Mouse (Mus musculus) liver, embryonic 16.5 days (tissue): ENCODE measurements at regions not wholly inside any gene's neighbourhood (a gene's known extent, or its start where the extent isn't known, plus 50 kb on each side); places are given as distances from the start of the nearest gene placed in this dataset.

ENCODE experiments used
- ATAC-seq: fragments of 200-750 bp; cut with Nextera tagmentation; 2 replicates; pipeline ENCODE4 v1.8.0; 2017; ENCODE audit warnings: low read depth, mild to moderate bottlenecking, moderate number of reproducible peaks, moderate library complexity
- H3K27ac ChIP-seq: fragments of 300-500 bp; sonication (generic); 2 replicates; pipeline ENCODE4 v1.5.1; 2014; ENCODE audit warnings: mild to moderate bottlenecking, low read length
- H3K27me3 ChIP-seq: fragments of 300-500 bp; sonication (generic); 2 replicates; pipeline ENCODE4 v1.6.1; 2014; ENCODE audit warnings: low read depth, low read length, mixed read lengths; ENCODE audit not compliant: control insufficient read depth, insufficient read depth
- H3K36me3 ChIP-seq: fragments of 300-500 bp; sonication (generic); 2 replicates; pipeline ENCODE4 v1.6.1; 2014; ENCODE audit warnings: mild to moderate bottlenecking; ENCODE audit not compliant: control insufficient read depth, insufficient read depth
- H3K4me1 ChIP-seq: fragments of 300-500 bp; sonication (generic); 2 replicates; pipeline ENCODE4 v1.6.1; 2014; ENCODE audit warnings: low read depth, low read length, mixed read lengths; ENCODE audit not compliant: control insufficient read depth
- H3K4me2 ChIP-seq: fragments of 300-500 bp; sonication (generic); 2 replicates; pipeline ENCODE4 v1.6.1; 2014; ENCODE audit warnings: low read depth, low read length, mixed read lengths
- H3K4me3 ChIP-seq: fragments of 300-500 bp; sonication (generic); 2 replicates; pipeline ENCODE4 v1.5.1; 2014; ENCODE audit warnings: low read depth, mild to moderate bottlenecking, low read length
- H3K9ac ChIP-seq: fragments of 300-500 bp; sonication (generic); 2 replicates; pipeline ENCODE4 v1.6.1; 2014; ENCODE audit warnings: low read depth, low read length
- H3K9me3 ChIP-seq: fragments of 300-500 bp; sonication (generic); replicated peaks from 2 replicates; pipeline ENCODE4 v1.6.1; 2016; ENCODE audit warnings: low read length; ENCODE audit not compliant: control insufficient read depth
- WGBS: fragments of 180-500 bp; shearing (Covaris S2); extraction: QIAGEN DNeasy Blood & Tissue Kit; methylation state at CpG from one replicate; pipeline ENCODE4 v1.1.7; 2014; ENCODE audit not compliant: insufficient replicate concordance; 5-methylcytosine and 5-hydroxymethylcytosine counted together

GRCm38 (mm10) chr9:87326374-87327295, 71.3 kb upstream of the Cep162 start:
- no peak overlapping the region for H3K4me2 ChIP-seq
- no peaks in the 10 kb centered on the region for H3K9me3 ChIP-seq
- no peak for ATAC-seq
- H3K4me3 ChIP-seq = no peak overlapping the region
- H3K36me3 ChIP-seq = no peaks in the 10 kb centered on the region
- WGBS = 44% methylated on average over 6 of the region's 6 CpGs
- H3K9ac ChIP-seq = no peak overlapping the region
- no peaks in the 10 kb centered on the region for H3K4me1 ChIP-seq
- no peaks in the 10 kb centered on the region for H3K27me3 ChIP-seq
- no peak overlapping the region for H3K27ac ChIP-seq

- no peak overlapping the region for H3K4me3 ChIP-seq
- no peak overlapping the region for H3K27ac ChIP-seq
- no peaks in the 10 kb centered on the region for H3K27me3 ChIP-seq
- ATAC-seq = no peak
- no peaks in the 10 kb centered on the region for H3K9me3 ChIP-seq
- no peaks in the 10 kb centered on the region for H3K4me1 ChIP-seq
- H3K9ac ChIP-seq = no peak overlapping the region
- H3K36me3 ChIP-seq = no peaks in the 10 kb centered on the region
- WGBS = 44% methylated on average over 2 of the region's 2 CpGs
- H3K4me2 ChIP-seq = no peak overlapping the region
Observed at GRCm38 (mm10) chr9:87323690-87324089, 68.4 kb upstream of the Cep162 start.

- no peaks in the 10 kb centered on the region for H3K4me1 ChIP-seq
- 81% methylated on average over 13 of the region's 13 CpGs for WGBS
- H3K9me3 ChIP-seq = no peaks in the 10 kb centered on the region
- no peak overlapping the region for H3K9ac ChIP-seq
- no peak overlapping the region for H3K4me2 ChIP-seq
- H3K36me3 ChIP-seq = no peaks in the 10 kb centered on the region
- H3K27me3 ChIP-seq = no peaks in the 10 kb centered on the region
- ATAC-seq = no peak
- no peak overlapping the region for H3K27ac ChIP-seq
- no peak overlapping the region for H3K4me3 ChIP-seq
Observed at GRCm38 (mm10) chr9:87320758-87321157, 65.4 kb upstream of the Cep162 start.

GRCm38 (mm10) chr9:87318767-87319166, 63.4 kb upstream of the Cep162 start:
- 63% methylated on average over 7 of the region's 7 CpGs for WGBS
- H3K36me3 ChIP-seq = no peaks in the 10 kb centered on the region
- H3K4me3 ChIP-seq = no peak overlapping the region
- no peak overlapping the region for H3K27ac ChIP-seq
- no peaks in the 10 kb centered on the region for H3K9me3 ChIP-seq
- H3K27me3 ChIP-seq = no peaks in the 10 kb centered on the region
- ATAC-seq = no peak
- no peaks in the 10 kb centered on the region for H3K4me1 ChIP-seq
- no peak overlapping the region for H3K9ac ChIP-seq
- no peak overlapping the region for H3K4me2 ChIP-seq

GRCm38 (mm10) chr9:87310150-87310549, 54.8 kb upstream of the Cep162 start:
- H3K4me2 ChIP-seq = no peak overlapping the region
- WGBS = 55% methylated on average over 6 of the region's 6 CpGs
- no peak overlapping the region for H3K9ac ChIP-seq

More at GRCm38 (mm10) chr9:87310150-87310549, 54.8 kb upstream of the Cep162 start:
- no peaks in the 10 kb centered on the region for H3K27me3 ChIP-seq
- no peaks in the 10 kb centered on the region for H3K9me3 ChIP-seq
- H3K4me1 ChIP-seq = no peaks in the 10 kb centered on the region
- ATAC-seq = no peak
- H3K36me3 ChIP-seq = no peaks in the 10 kb centered on the region
- no peak overlapping the region for H3K27ac ChIP-seq
- no peak overlapping the region for H3K4me3 ChIP-seq
